Mouse (Mus musculus): ENCODE results near the gene Ddhd1. TPM values are rescaled to one million over a fixed set of nuclear protein-coding genes. Genes with fewer than 3 reads are reported as not detected.

Gene Ddhd1
- polyA plus RNA-seq, 1 experiment from 2014 or later, result 10.5 TPM

DNA sequence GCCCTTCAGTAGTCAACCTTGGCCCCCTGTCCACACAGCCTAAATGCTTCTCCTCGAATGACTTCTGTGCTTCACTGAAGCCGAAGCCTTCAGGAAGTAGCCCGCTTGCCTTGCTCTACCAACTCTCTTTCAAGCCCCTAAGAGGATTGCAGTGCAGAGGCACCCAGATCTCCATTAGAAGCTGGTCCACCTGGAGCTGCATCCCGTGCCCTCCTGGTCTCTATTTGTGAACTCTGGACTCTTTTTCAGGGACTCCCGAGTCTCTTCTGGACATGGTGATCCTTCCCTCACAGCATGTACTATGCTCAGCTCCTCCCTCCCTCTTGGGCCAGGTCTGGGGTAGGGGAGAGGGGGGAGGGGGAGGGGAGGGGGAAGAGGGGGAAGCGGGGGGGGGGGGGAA is 113.9 kb downstream of the Ddhd1 start:
- H3K27me3 ChIP-seq, result no peaks in the 10 kb centered on the region
- WGBS, result 76% methylated on average over 5 of the region's 6 CpGs

DNA sequence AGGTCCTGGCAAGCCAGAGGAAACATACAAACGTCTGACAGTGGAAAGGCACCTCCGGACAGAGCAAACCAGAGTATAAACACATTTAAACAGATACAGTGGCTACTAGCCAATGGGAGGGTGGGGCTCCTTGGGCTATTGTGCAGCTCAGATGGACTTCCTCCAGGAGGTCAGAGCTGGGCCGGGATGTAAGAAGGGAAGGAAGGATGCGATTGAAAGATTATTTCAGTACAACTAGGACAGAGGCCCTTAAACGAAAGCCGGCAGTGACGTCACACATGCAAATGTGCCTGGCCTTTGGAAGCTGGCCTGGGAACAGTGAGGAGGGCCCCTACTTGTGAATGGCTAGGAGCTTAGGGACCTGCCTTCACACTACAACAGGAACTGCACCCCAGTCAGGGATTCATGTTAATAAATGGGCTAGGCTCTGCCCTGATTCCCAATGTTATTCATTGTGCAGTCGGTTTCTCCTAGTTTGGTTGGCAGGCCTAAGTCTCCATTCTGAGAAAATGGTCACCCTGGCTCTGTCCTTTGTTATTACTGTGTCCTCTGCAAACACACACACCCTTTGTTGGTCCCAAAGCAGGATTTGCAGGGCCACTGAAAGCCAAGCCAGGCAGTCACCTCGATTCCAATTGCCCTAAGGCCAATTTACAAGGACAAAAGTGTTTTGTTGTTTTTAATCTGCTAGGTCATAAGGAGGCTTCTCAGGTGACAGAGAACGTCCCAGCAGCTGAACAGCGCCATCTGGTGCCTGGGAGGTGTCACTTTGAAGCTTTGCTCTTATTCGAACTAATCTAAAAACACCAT is 118.1 kb downstream of the Ddhd1 start:
- Histone ChIP-seq H3K27ac (peak overlapping the region; percentile 6; the same call in 1 of the 2 replicates), H3K4me2 (replicated peaks) (no peak overlapping the region), H3K36me3 (no peaks in the 10 kb centered on the region), H3K9ac (no peak overlapping the region), H3K4me3 (no peak overlapping the region), H3K27me3 (no peaks in the 10 kb centered on the region), H3K9me3 (no peaks in the 10 kb centered on the region), H3K4me1 (peaks cover 7% of the 10 kb centered on the region; the same call in 1 of the 2 replicates)
- ATAC-seq (ENCODE audit: insufficient number of reproducible peaks, insufficient read depth, low FRiP score, low TSS enrichment), result 0 out of 2 replicates have a peak, but pooled peaks have one; percentile 23
- WGBS, result 22% methylated on average over 12 of the region's 12 CpGs

More for the DNA sequence above, 113.9 kb downstream of the Ddhd1 start:
- Histone ChIP-seq H3K4me2 (replicated peaks) (no peak overlapping the region), H3K4me1 (peaks cover 7% of the 10 kb centered on the region; the same call in 1 of the 2 replicates), H3K27ac (no peak overlapping the region), H3K4me3 (no peak overlapping the region), H3K9ac (no peak overlapping the region), H3K9me3 (no peaks in the 10 kb centered on the region), H3K36me3 (no peaks in the 10 kb centered on the region)
- no peak for ATAC-seq (ENCODE audit: insufficient number of reproducible peaks, insufficient read depth, low FRiP score, low TSS enrichment)

Small RNAs within 50 kb of the gene (microRNA-seq; reads per million reads assigned to microRNA genes)
- 2.2 reads per million, percentile 7 among the genes with 10 or more reads in this experiment for gene Mir5131

Other genes starting within 250 kb of the Ddhd1 start
- 95.6 and 111 TPM in 2 replicates for gene Fermt2, start 128.0 kb downstream of the Ddhd1 start, polyA plus RNA-seq (2016; fragmentation: Nextera tagmentation; extraction: Ambion mirVana)

Measured in embryonic facial prominence, embryonic 12.5 days (tissue).